Mouse (Mus musculus) ES-Bruce4 (cell line): Measurements from ENCODE around the gene Pcbp4.
"Not testable (repeated sequence)": the region's sequence is repeated elsewhere in the genome, so short reads cannot be mapped to it uniquely, and the experiment has no call there.

ENCODE experiments used
- CTCF ChIP-seq: IDR thresholded peaks from one replicate; pipeline ENCODE4 v1.8.1; 2011; ENCODE audit warnings: low read depth, low read length
- POLR2A ChIP-seq: IDR thresholded peaks from one replicate; pipeline ENCODE4 v1.8.1; 2011; ENCODE audit warnings: low read length; ENCODE audit not compliant: insufficient read depth

DNA sequence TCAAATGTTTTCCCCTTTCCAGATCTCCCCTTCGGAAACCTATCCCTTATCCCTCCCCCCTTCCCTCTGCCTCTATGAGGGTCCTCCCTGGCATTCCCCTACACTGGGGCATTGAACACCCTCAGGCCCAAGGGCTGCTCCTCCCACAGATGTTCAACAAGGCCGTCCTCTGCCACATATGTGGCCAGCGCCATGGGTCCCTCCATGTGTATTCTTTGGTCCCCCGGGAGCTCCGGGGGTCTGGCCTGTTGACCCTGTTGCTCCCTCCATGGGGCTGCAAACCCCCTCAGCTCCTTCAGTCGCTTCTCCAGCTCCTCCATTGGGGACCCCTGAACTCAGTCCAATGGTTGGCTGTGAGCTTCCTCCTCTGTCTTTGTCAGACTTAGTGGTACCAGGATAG is 34.5 kb downstream of the Pcbp4 start:
- not testable (repeated sequence) for TF ChIP-seq CTCF, POLR2A
